Mouse (Mus musculus) megakaryocyte-erythroid progenitor cell, adult 5 weeks (primary cell): ENCODE results near the gene Asmt. TPM values are rescaled to one million over a fixed set of nuclear protein-coding genes. Genes with fewer than 3 reads are reported as not detected.

Experiments
- polyA plus RNA-seq: library from polyadenylated mRNA; stranded (reverse); fragments of >175 nt; gene quantifications from 2 replicates; pipeline ENCODE4 v1.2.3, GENCODE M21; 2012

Gene Asmt
- polyA plus RNA-seq, result 0.16 TPM in 2 replicates

DNA sequence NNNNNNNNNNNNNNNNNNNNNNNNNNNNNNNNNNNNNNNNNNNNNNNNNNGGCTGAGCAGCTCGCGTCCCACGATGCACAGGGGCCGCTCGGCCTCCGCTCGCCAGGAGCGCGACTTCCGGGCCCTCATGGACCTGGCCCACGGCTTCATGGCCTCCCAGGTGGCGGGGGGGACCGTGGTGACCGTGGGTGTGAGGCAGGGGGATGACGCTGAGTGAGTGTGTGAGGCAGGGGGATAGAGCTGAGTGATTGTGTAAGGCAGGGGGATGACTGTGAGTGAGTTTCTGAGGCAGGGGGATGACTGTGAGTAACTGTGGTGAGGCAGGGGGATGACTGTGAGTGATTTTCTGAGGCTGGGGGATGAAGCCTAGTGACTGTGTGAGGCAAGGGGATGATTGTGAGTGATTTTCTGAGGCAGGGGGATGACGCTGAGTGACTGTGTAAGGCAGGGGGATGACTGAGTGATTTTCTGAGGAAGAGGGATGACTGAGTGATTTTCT, at the start of gene Asmt:
Gene Asmt (plus strand): TSS at position 51 of the 499 bp plus-strand sequence.

